Mouse (Mus musculus) left cerebral cortex, adult 2 months (tissue): ENCODE measurements around the gene Pth2r. TPM values are rescaled to one million over a fixed set of nuclear protein-coding genes. Genes with fewer than 3 reads are reported as not detected.

Experiments
- DNase-seq, 2 experiments: peaks; one replicate each; pipeline ENCODE4 v3.0.0; 2021 to 2022; ENCODE audit warnings: low spot score in 2 of 2, mixed read lengths in 1 of 2; ENCODE audit errors: extremely low spot score in 1 of 2
- H3K27ac ChIP-seq: fragments of 200-600 bp; 2 replicates; pipeline ENCODE4 v1.8.1; 2022
- H3K4me3 ChIP-seq: fragments of 200-600 bp; 2 replicates; pipeline ENCODE4 v1.8.1; 2022
- CTCF ChIP-seq: fragments of 200-600 bp; IDR thresholded peaks from 2 replicates; pipeline ENCODE4 v1.8.1; 2022; ENCODE audit warnings: antibody characterized with exemption, mild to moderate bottlenecking, moderate library complexity
- intact Hi-C: fragments of 180-260 bp; cut with DNase I; formaldehyde crosslinking; loops from one replicate; pipeline ENCODE4 v1.15.1; 2025
- total RNA-seq, 2 experiments: library from RNA; stranded (reverse); gene quantifications; 2 replicates each; pipeline ENCODE4 v1.2.3; 2021

Gene Pth2r
- total RNA-seq, 2 experiments from 2014 or later = 1.4 to 1.8 TPM

- intact Hi-C loops = loop anchor here (5.0 kb wide), 3 partner anchors 203 to 403 kb away; no protein-coding TSS in a partner anchor
- TF ChIP-seq CTCF = no peak
- H3K27ac ChIP-seq = peak overlapping the region; percentile 88
- H3K4me3 ChIP-seq = no peak overlapping the region
- peak; percentile 28 to 42 for DNase-seq
Observed at GRCm38 (mm10) chr1:65334026-65334425, 52.2 kb downstream of the Pth2r start.

- Histone ChIP-seq H3K4me3 (no peak overlapping the region), H3K27ac (no peak overlapping the region)
- DNase-seq = no peak
- no peak for TF ChIP-seq CTCF
- intact Hi-C loops = no loop called here
Observed at GRCm38 (mm10) chr1:65337768-65338167, 55.9 kb downstream of the Pth2r start.

- no peak overlapping the region for H3K4me3 ChIP-seq
- DNase-seq = no peak
- TF ChIP-seq CTCF = no peak
- intact Hi-C loops = no loop called here
- H3K27ac ChIP-seq = no peak overlapping the region
Observed at GRCm38 (mm10) chr1:65340240-65340639, 58.4 kb downstream of the Pth2r start.

- no peak for TF ChIP-seq CTCF
- no peak overlapping the region for H3K27ac ChIP-seq
- H3K4me3 ChIP-seq = no peak overlapping the region
- no peak for DNase-seq
- intact Hi-C loops = no loop called here
Observed at GRCm38 (mm10) chr1:65352979-65353378, 71.1 kb downstream of the Pth2r start.

- Histone ChIP-seq H3K27ac (no peak overlapping the region), H3K4me3 (no peak overlapping the region)
- no peak for DNase-seq
- TF ChIP-seq CTCF = no peak
- intact Hi-C loops = no loop called here
Observed at GRCm38 (mm10) chr1:65354153-65354552, 72.3 kb downstream of the Pth2r start.

- Histone ChIP-seq H3K27ac (no peak overlapping the region), H3K4me3 (no peak overlapping the region)
- TF ChIP-seq CTCF = peak; percentile 57
- intact Hi-C loops = loop anchor here (5.0 kb wide), 1 partner anchor 76 kb away; no protein-coding TSS in a partner anchor
- DNase-seq = peak; percentile 18 to 32
Observed at GRCm38 (mm10) chr1:65388328-65388727, 106.5 kb downstream of the Pth2r start.

GRCm38 (mm10) chr1:65389621-65390020 is 107.8 kb downstream of the Pth2r start:
- no peak for TF ChIP-seq CTCF
- DNase-seq = no peak
- intact Hi-C loops = loop anchor here (5.0 kb wide), 1 partner anchor 77 kb away; no protein-coding TSS in a partner anchor
- Histone ChIP-seq H3K27ac (no peak overlapping the region), H3K4me3 (no peak overlapping the region)

- TF ChIP-seq CTCF = no peak
Observed at GRCm38 (mm10) chr1:65407441-65407840, 125.6 kb downstream of the Pth2r start.

GRCm38 (mm10) chr1:65420909-65421308 is 139.1 kb downstream of the Pth2r start:
- no peak for TF ChIP-seq CTCF
- Histone ChIP-seq H3K4me3 (no peak overlapping the region), H3K27ac (no peak overlapping the region)
- DNase-seq = no peak
- intact Hi-C loops = no loop called here

More at GRCm38 (mm10) chr1:65407441-65407840, 125.6 kb downstream of the Pth2r start:
- intact Hi-C loops = no loop called here
- H3K27ac ChIP-seq = no peak overlapping the region
- H3K4me3 ChIP-seq = no peak overlapping the region
- no peak for DNase-seq

GRCm38 (mm10) chr1:65422501-65423010 is 140.7 kb downstream of the Pth2r start:
- TF ChIP-seq CTCF = no peak
- intact Hi-C loops = no loop called here
- Histone ChIP-seq H3K27ac (no peak overlapping the region), H3K4me3 (no peak overlapping the region)
- DNase-seq = no peak

Other genes with a start within 250 kb of the Pth2r start
- gene Akr1cl, start 249.3 kb upstream of the Pth2r start, total RNA-seq = not detected
- gene Cryge, start 230.9 kb upstream of the Pth2r start, total RNA-seq = not detected
- gene Crygd, start 218.6 kb upstream of the Pth2r start, total RNA-seq = not detected
- not detected for gene Crygc, start 208.4 kb upstream of the Pth2r start, total RNA-seq
- not detected for gene Crygb, start 199.8 kb upstream of the Pth2r start, total RNA-seq
- gene Cryga, start 178.7 kb upstream of the Pth2r start, total RNA-seq = 1 to 10 TPM in 1 of 2 experiments, under 1 TPM in 1; 0.61 to 1.0 TPM
- gene Gm28845, start 162.5 kb upstream of the Pth2r start, total RNA-seq = under 1 TPM in 1 of 2 experiments, not detected in 1; 0.54 TPM
- gene D630023F18Rik, start 158.8 kb upstream of the Pth2r start, total RNA-seq = 1 to 10 TPM; 6.0 to 6.6 TPM
- gene Idh1, start 95.6 kb upstream of the Pth2r start, total RNA-seq = 10 to 100 TPM; 34.4 to 40.7 TPM
- gene Pikfyve, start 95.4 kb upstream of the Pth2r start, total RNA-seq = 10 to 100 TPM; 48.3 to 51.7 TPM